Comparison of ENCODE assay signal across 9 mouse cellular contexts in the genomic region with DNA sequence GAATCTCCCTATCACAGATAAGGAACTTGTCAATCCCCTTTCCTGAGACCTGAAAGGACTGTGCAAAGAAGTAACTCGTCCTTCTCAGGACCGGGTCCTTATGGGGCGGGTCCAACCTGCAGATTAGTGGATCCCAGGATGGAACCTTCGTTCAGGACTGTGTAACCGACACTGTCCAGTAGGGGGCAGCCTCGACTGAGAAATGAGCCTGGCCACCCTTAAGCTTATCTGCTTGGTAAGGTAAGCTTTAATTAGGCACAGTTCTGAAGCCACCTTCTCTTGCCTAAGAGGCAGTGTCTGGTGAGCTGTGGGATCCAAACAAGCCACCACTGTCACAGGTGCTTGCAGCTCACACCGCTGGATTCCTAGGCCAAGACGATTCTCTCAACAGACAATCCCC. TPM values are rescaled to one million over a fixed set of nuclear protein-coding genes. Genes with fewer than 3 reads are reported as not detected.
DNase-seq lines count a peak whose midpoint lies in the region; ATAC-seq and TF ChIP-seq lines count a peak whose summit lies in the region.
"Had no signal": no experiment of that assay in that cellular context is flagged by ENCODE, and none has a peak within 500 bp of the region (broad histone marks: within the 10 kb centered on the region; RNA-seq: fewer than 3 reads in every experiment).

No protein-coding gene starts in this region.

- WGBS in forebrain, embryonic 15.5 days, result 10% methylated on average over 8 of the region's 8 CpGs
- 13% methylated on average over 8 of the region's 8 CpGs for WGBS in lung, embryonic 16.5 days

- TF ChIP-seq CTCF in MEL (IDR thresholded peaks at IDR 0.05 in 2 of 3, conservative IDR thresholded peaks at IDR 0.05 in 1 of 3; ENCODE audit: control insufficient read depth in 1 of 3, insufficient read depth in 1 of 3, low read depth in 2 of 3, low read length in 3 of 3, poor library complexity in 1 of 3, severe bottlenecking in 1 of 3), result peak; percentile 87 to 98 (median 91); a peak in 5 of 6 replicates

- no peak overlapping the region for H3K27ac ChIP-seq in MEL (ENCODE audit: control insufficient read depth, low read depth, low read length)
- H3K27ac ChIP-seq in forebrain, embryonic 15.5 days (replicated peaks), result no peak overlapping the region
- H3K27ac ChIP-seq in lung, embryonic 16.5 days (ENCODE audit: low read length), result no peak overlapping the region
- H3K27ac ChIP-seq: limb, embryonic 15.5 days had no signal

- no peak for TF ChIP-seq POLR2A in MEL (IDR thresholded peaks at IDR 0.05; ENCODE audit: control insufficient read depth in 1 of 2, insufficient read depth in 1 of 2, low read depth in 1 of 2, low read length in 2 of 2, poor library complexity in 1 of 2)

- TF ChIP-seq RAD21 in MEL (IDR thresholded peaks at IDR 0.05; ENCODE audit: low read depth, low read length), result peak; percentile 99

- no peaks in the 10 kb centered on the region for H3K79me2 ChIP-seq in MEL (ENCODE audit: control insufficient read depth, insufficient read depth, low read length, poor library complexity)

- no peak overlapping the region for H3K9ac ChIP-seq in MEL (ENCODE audit: control insufficient read depth, low read depth, low read length, poor library complexity, severe bottlenecking)
- H3K9ac ChIP-seq in forebrain, embryonic 15.5 days (replicated peaks), result no peak overlapping the region
- H3K9ac ChIP-seq in lung, embryonic 16.5 days (ENCODE audit: low read length), result no peak overlapping the region
- H3K9ac ChIP-seq: limb, embryonic 15.5 days had no signal

- peak; percentile 85 for DNase-seq in MEL (ENCODE audit: low read depth, low spot score)
- DNase-seq in c-Kit-positive CD71-positive TER-119-negative erythroid progenitor cells, embryonic 14.5 days (ENCODE audit: low read depth), result peak; percentile 63
- peak; percentile 90 for DNase-seq in heart, postnatal 4 days
- DNase-seq in layer of hippocampus, adult 8-10 months (ENCODE audit: low spot score in 2 of 2), result peak; percentile 48 to 81
- DNase-seq in retina, embryonic 14.5 days (ENCODE audit: low spot score), result peak; percentile 94
- DNase-seq in thymus, postnatal 4 days, result peak; percentile 91

- H3K9me3 ChIP-seq in MEL (replicated peaks; ENCODE audit: insufficient read depth, low read length), result no peaks in the 10 kb centered on the region
- no peaks in the 10 kb centered on the region for H3K9me3 ChIP-seq in forebrain, embryonic 15.5 days
- H3K9me3 ChIP-seq in lung, embryonic 16.5 days (ENCODE audit: control insufficient read depth, low read length), result no peaks in the 10 kb centered on the region
- H3K9me3 ChIP-seq: limb, embryonic 15.5 days had no signal

- H3K4me1 ChIP-seq in MEL (ENCODE audit: control insufficient read depth in 1 of 2, insufficient read depth in 2 of 2, low read length in 2 of 2), result peaks cover 0 to 7% of the 10 kb centered on the region in 2 experiments; a peak in 2 of 4 replicates
- peaks cover 18% of the 10 kb centered on the region for H3K4me1 ChIP-seq in forebrain, embryonic 15.5 days
- peaks cover 7% of the 10 kb centered on the region for H3K4me1 ChIP-seq in lung, embryonic 16.5 days (replicated peaks; ENCODE audit: control insufficient read depth, insufficient read depth, low read length)

- no peaks in the 10 kb centered on the region for H3K36me3 ChIP-seq in MEL (ENCODE audit: control insufficient read depth in 1 of 2, insufficient read depth in 2 of 2, low read length in 2 of 2)
- H3K36me3 ChIP-seq in forebrain, embryonic 15.5 days, result no peaks in the 10 kb centered on the region
- no peaks in the 10 kb centered on the region for H3K36me3 ChIP-seq in lung, embryonic 16.5 days (ENCODE audit: control insufficient read depth, insufficient read depth, low read length)
- H3K36me3 ChIP-seq: limb, embryonic 15.5 days had no signal

- TF ChIP-seq EP300 in MEL (IDR thresholded peaks at IDR 0.05; ENCODE audit: low read depth in 1 of 2, low read length in 2 of 2), result no peak

- no peaks in the 10 kb centered on the region for H3K27me3 ChIP-seq in MEL (ENCODE audit: control insufficient read depth in 1 of 2, insufficient read depth in 2 of 2, low read length in 2 of 2)
- no peaks in the 10 kb centered on the region for H3K27me3 ChIP-seq in forebrain, embryonic 15.5 days
- no peaks in the 10 kb centered on the region for H3K27me3 ChIP-seq in lung, embryonic 16.5 days (ENCODE audit: control insufficient read depth, insufficient read depth, low read depth, low read length)
- H3K27me3 ChIP-seq: limb, embryonic 15.5 days had no signal

- H3K4me2 ChIP-seq in forebrain, embryonic 15.5 days (replicated peaks), result no peak overlapping the region
- no peak overlapping the region for H3K4me2 ChIP-seq in lung, embryonic 16.5 days (ENCODE audit: low read depth, low read length)
- H3K4me2 ChIP-seq: limb, embryonic 15.5 days had no signal

- H3K4me3 ChIP-seq in MEL (ENCODE audit: control insufficient read depth in 1 of 2, insufficient read depth in 1 of 2, low read depth in 2 of 2, low read length in 2 of 2), result no peak overlapping the region
- no peak overlapping the region for H3K4me3 ChIP-seq in forebrain, embryonic 15.5 days
- H3K4me3 ChIP-seq in lung, embryonic 16.5 days (ENCODE audit: low read length), result no peak overlapping the region
- H3K4me3 ChIP-seq: limb, embryonic 15.5 days had no signal

- ATAC-seq in forebrain, embryonic 15.5 days (replicated peaks), result peak; percentile 23
- peak; percentile 53 for ATAC-seq in lung, embryonic 16.5 days (ENCODE audit: low read depth)

TF ChIP-seq in MEL, 35 proteins besides CTCF, POLR2A, EP300 and RAD21:
- TF ChIP-seq ETS1 (IDR thresholded peaks at IDR 0.05; ENCODE audit: low read depth, low read length) (no peak), ZC3H11A (IDR thresholded peaks at IDR 0.05; ENCODE audit: low read depth, low read length) (peak; percentile 94), SMC3 (IDR thresholded peaks at IDR 0.05; ENCODE audit: low read depth, low read length) (peak; percentile 95)
TF ChIP-seq in MEL: peak in this region for 2.

RNA-seq across cellular contexts. Expression of a gene that starts 24.8 kb away (rescaled TPM):
- total RNA-seq in MEL (2012; rRNA removed), result not detected in 2 replicates
- under 1 TPM in 1 of 2 experiments, not detected in 1; 0.32 TPM for polyA plus RNA-seq in MEL (2012; ENCODE audit: insufficient read depth in 1 of 2, insufficient read length in 2 of 2, low read depth in 1 of 2, low replicate concordance in 2 of 2, missing spikeins in 1 of 2)
- 0.33 TPM in 1 of 2 replicates, not detected in the other for polyA plus RNA-seq in forebrain, embryonic 15.5 days (2015; fragmentation: Nextera tagmentation; extraction: Ambion mirVana)
- total RNA-seq in heart, postnatal 4 days (2021), result not detected
- total RNA-seq in layer of hippocampus, adult 8-10 months (2022), result under 1 TPM in 2 of 4 experiments, not detected in 2; 0.67 to 0.80 TPM
- 0.63 TPM in 1 of 2 replicates, not detected in the other for polyA plus RNA-seq in lung, embryonic 16.5 days (2015; fragmentation: Nextera tagmentation; extraction: Ambion mirVana)
- polyA plus RNA-seq: limb, embryonic 15.5 days had no signal

RNA-seq across cellular contexts. Expression of a gene that starts 34.8 kb away (rescaled TPM):
- 2.7 and 4.1 TPM in 2 replicates for total RNA-seq in MEL (2012; rRNA removed)
- 1 to 10 TPM in 1 of 2 experiments, not detected in 1; 8.6 TPM for polyA plus RNA-seq in MEL (2012; ENCODE audit: insufficient read depth in 1 of 2, insufficient read length in 2 of 2, low read depth in 1 of 2, low replicate concordance in 2 of 2, missing spikeins in 1 of 2)
- 19.0 and 19.4 TPM in 2 replicates for polyA plus RNA-seq in forebrain, embryonic 15.5 days (2015; fragmentation: Nextera tagmentation; extraction: Ambion mirVana)
- total RNA-seq in heart, postnatal 4 days (2021), result 1 to 10 TPM; 6.3 to 7.0 TPM
- 10 to 100 TPM; 14.3 to 24.0 (median 18.8) TPM for total RNA-seq in layer of hippocampus, adult 8-10 months (2022)
- 20.7 and 23.0 TPM in 2 replicates for polyA plus RNA-seq in lung, embryonic 16.5 days (2015; fragmentation: Nextera tagmentation; extraction: Ambion mirVana)
